Mouse (Mus musculus): Measurements from ENCODE around the gene Arhgef39. TPM values are rescaled to one million over a fixed set of nuclear protein-coding genes. Genes with fewer than 3 reads are reported as not detected.

The Arhgef39 gene
- polyA plus RNA-seq, 1 experiment, result 12.7 TPM

- 99% methylated on average over 8 of the region's 8 CpGs for whole genome bisulfite sequencing
- no peak overlapping the region for H3K4me3 ChIP-seq (ENCODE audit: extremely low read depth, insufficient read depth, insufficient read length)
- peaks cover 92% of the 10 kb centered on the region for H3K36me3 ChIP-seq (ENCODE audit: control insufficient read depth, insufficient read depth, low read length)
- no peak for DNase-seq (ENCODE audit: low read depth in 1 of 2, low spot score in 2 of 2)
- no peak for TF ChIP-seq CTCF (IDR thresholded peaks at IDR 0.05; ENCODE audit: extremely low read depth, insufficient read depth, insufficient read length, insufficient replicate concordance)
- TF ChIP-seq POLR2A (IDR thresholded peaks at IDR 0.05; ENCODE audit: low read depth, low read length), result no peak
- no peaks in the 10 kb centered on the region for H3K27me3 ChIP-seq (ENCODE audit: control insufficient read depth, insufficient read depth, low read length)
- H3K4me1 ChIP-seq (ENCODE audit: control insufficient read depth, insufficient read depth, insufficient read length), result no peaks in the 10 kb centered on the region
- H3K27ac ChIP-seq (ENCODE audit: insufficient read depth, low read length), result no peak overlapping the region
Observed at GRCm38 (mm10) chr4:43535628-43536027, 36.1 kb upstream of the Arhgef39 start.

GRCm38 (mm10) chr4:43533270-43533669 is 33.8 kb upstream of the Arhgef39 start:
- Histone ChIP-seq H3K27ac (ENCODE audit: insufficient read depth, low read length) (peak overlapping the region; percentile 52), H3K4me3 (ENCODE audit: extremely low read depth, insufficient read depth, insufficient read length) (no peak overlapping the region), H3K36me3 (ENCODE audit: control insufficient read depth, insufficient read depth, low read length) (peaks cover 68% of the 10 kb centered on the region), H3K27me3 (ENCODE audit: control insufficient read depth, insufficient read depth, low read length) (no peaks in the 10 kb centered on the region), H3K4me1 (ENCODE audit: control insufficient read depth, insufficient read depth, insufficient read length) (no peaks in the 10 kb centered on the region)
- 81% methylated on average over 9 of the region's 9 CpGs for WGBS
- no peak for DNase-seq (ENCODE audit: low read depth in 1 of 2, low spot score in 2 of 2)
- TF ChIP-seq CTCF (IDR thresholded peaks at IDR 0.05; ENCODE audit: extremely low read depth, insufficient read depth, insufficient read length, insufficient replicate concordance), result no peak
- no peak for TF ChIP-seq POLR2A (IDR thresholded peaks at IDR 0.05; ENCODE audit: low read depth, low read length)

GRCm38 (mm10) chr4:43530581-43530980 is 31.1 kb upstream of the Arhgef39 start:
- H3K36me3 ChIP-seq (ENCODE audit: control insufficient read depth, insufficient read depth, low read length), result peaks cover 45% of the 10 kb centered on the region
- TF ChIP-seq CTCF (IDR thresholded peaks at IDR 0.05; ENCODE audit: extremely low read depth, insufficient read depth, insufficient read length, insufficient replicate concordance) (peak; percentile 74; the same call in 1 of the 2 replicates), POLR2A (IDR thresholded peaks at IDR 0.05; ENCODE audit: low read depth, low read length) (no peak)
- peak; percentile 60 to 73 for DNase-seq (ENCODE audit: low read depth in 1 of 2, low spot score in 2 of 2)

GRCm38 (mm10) chr4:43530081-43530501 is 30.6 kb upstream of the Arhgef39 start:
- Histone ChIP-seq H3K4me1 (ENCODE audit: control insufficient read depth, insufficient read depth, insufficient read length) (no peaks in the 10 kb centered on the region), H3K27ac (ENCODE audit: insufficient read depth, low read length) (no peak overlapping the region), H3K27me3 (ENCODE audit: control insufficient read depth, insufficient read depth, low read length) (no peaks in the 10 kb centered on the region; the same call in 1 of the 2 replicates), H3K36me3 (ENCODE audit: control insufficient read depth, insufficient read depth, low read length) (peaks cover 40% of the 10 kb centered on the region), H3K4me3 (ENCODE audit: extremely low read depth, insufficient read depth, insufficient read length) (no peak overlapping the region)
- WGBS, result 74% methylated on average over 8 of the region's 8 CpGs
- DNase-seq (ENCODE audit: low read depth in 1 of 2, low spot score in 2 of 2), result no peak
- TF ChIP-seq CTCF (IDR thresholded peaks at IDR 0.05; ENCODE audit: extremely low read depth, insufficient read depth, insufficient read length, insufficient replicate concordance) (no peak), POLR2A (IDR thresholded peaks at IDR 0.05; ENCODE audit: low read depth, low read length) (no peak)

More at GRCm38 (mm10) chr4:43530581-43530980, 31.1 kb upstream of the Arhgef39 start:
- Histone ChIP-seq H3K27me3 (ENCODE audit: control insufficient read depth, insufficient read depth, low read length) (no peaks in the 10 kb centered on the region; the same call in 1 of the 2 replicates), H3K4me3 (ENCODE audit: extremely low read depth, insufficient read depth, insufficient read length) (no peak overlapping the region), H3K27ac (ENCODE audit: insufficient read depth, low read length) (no peak overlapping the region), H3K4me1 (ENCODE audit: control insufficient read depth, insufficient read depth, insufficient read length) (no peaks in the 10 kb centered on the region)
- WGBS, result 21% methylated on average over 7 of the region's 7 CpGs

- no peak for DNase-seq (ENCODE audit: low read depth in 1 of 2, low spot score in 2 of 2)
- WGBS, result 86% methylated on average over 9 of the region's 9 CpGs
- no peak for TF ChIP-seq POLR2A (IDR thresholded peaks at IDR 0.05; ENCODE audit: low read depth, low read length)
- no peak for TF ChIP-seq CTCF (IDR thresholded peaks at IDR 0.05; ENCODE audit: extremely low read depth, insufficient read depth, insufficient read length, insufficient replicate concordance)
- Histone ChIP-seq H3K4me1 (ENCODE audit: control insufficient read depth, insufficient read depth, insufficient read length) (peaks cover 4% of the 10 kb centered on the region; the same call in 1 of the 2 replicates), H3K36me3 (ENCODE audit: control insufficient read depth, insufficient read depth, low read length) (peaks cover 25% of the 10 kb centered on the region), H3K27me3 (ENCODE audit: control insufficient read depth, insufficient read depth, low read length) (peaks cover 8% of the 10 kb centered on the region), H3K27ac (ENCODE audit: insufficient read depth, low read length) (no peak overlapping the region), H3K4me3 (ENCODE audit: extremely low read depth, insufficient read depth, insufficient read length) (no peak overlapping the region)
Observed at GRCm38 (mm10) chr4:43528487-43528886, 29.0 kb upstream of the Arhgef39 start.

- Histone ChIP-seq H3K4me3 (ENCODE audit: extremely low read depth, insufficient read depth, insufficient read length) (no peak overlapping the region), H3K4me1 (ENCODE audit: control insufficient read depth, insufficient read depth, insufficient read length) (peaks cover 8% of the 10 kb centered on the region; the same call in 1 of the 2 replicates), H3K27me3 (ENCODE audit: control insufficient read depth, insufficient read depth, low read length) (peaks cover 11% of the 10 kb centered on the region), H3K36me3 (ENCODE audit: control insufficient read depth, insufficient read depth, low read length) (peaks cover 19% of the 10 kb centered on the region), H3K27ac (ENCODE audit: insufficient read depth, low read length) (no peak overlapping the region)
- no peak for DNase-seq (ENCODE audit: low read depth in 1 of 2, low spot score in 2 of 2)
- WGBS, result 73% methylated on average over 5 of the region's 5 CpGs
- TF ChIP-seq POLR2A (IDR thresholded peaks at IDR 0.05; ENCODE audit: low read depth, low read length) (no peak), CTCF (IDR thresholded peaks at IDR 0.05; ENCODE audit: extremely low read depth, insufficient read depth, insufficient read length, insufficient replicate concordance) (peak; percentile 2; the same call in 1 of the 2 replicates)
Observed at GRCm38 (mm10) chr4:43527880-43528279, 28.4 kb upstream of the Arhgef39 start.

- DNase-seq (ENCODE audit: low read depth in 1 of 2, low spot score in 2 of 2), result peak; percentile 64 to 87
- 30% methylated on average over 6 of the region's 6 CpGs for WGBS
- Histone ChIP-seq H3K27ac (ENCODE audit: insufficient read depth, low read length) (no peak overlapping the region), H3K4me3 (ENCODE audit: extremely low read depth, insufficient read depth, insufficient read length) (no peak overlapping the region), H3K36me3 (ENCODE audit: control insufficient read depth, insufficient read depth, low read length) (no peaks in the 10 kb centered on the region), H3K4me1 (ENCODE audit: control insufficient read depth, insufficient read depth, insufficient read length) (peaks cover 8% of the 10 kb centered on the region; the same call in 1 of the 2 replicates), H3K27me3 (ENCODE audit: control insufficient read depth, insufficient read depth, low read length) (peaks cover 11% of the 10 kb centered on the region)
- TF ChIP-seq POLR2A (IDR thresholded peaks at IDR 0.05; ENCODE audit: low read depth, low read length) (no peak), CTCF (IDR thresholded peaks at IDR 0.05; ENCODE audit: extremely low read depth, insufficient read depth, insufficient read length, insufficient replicate concordance) (no peak)
Observed at GRCm38 (mm10) chr4:43519956-43520355, 20.5 kb upstream of the Arhgef39 start.
